Mouse (Mus musculus): ENCODE measurements around the gene Gsta3.
"Not testable (repeated sequence)": the region's sequence is repeated elsewhere in the genome, so short reads cannot be mapped to it uniquely, and the experiment has no call there.

Gsta3 gene

GRCm38 (mm10) chr1:21239911-21240898 is at the start of gene Gsta3:
Gene Gsta3, plus strand, starts transcription at chr1:21240589.
- no peak for DNase-seq (ENCODE audit: low spot score)

- no peak for DNase-seq (ENCODE audit: low spot score)
Observed at GRCm38 (mm10) chr1:21206241-21206640, 34.1 kb upstream of the Gsta3 start.

GRCm38 (mm10) chr1:21213537-21213936 is 26.9 kb upstream of the Gsta3 start:
- DNase-seq (ENCODE audit: low spot score) = not testable (repeated sequence)

- not testable (repeated sequence) for DNase-seq (ENCODE audit: low spot score)
Observed at GRCm38 (mm10) chr1:21213991-21214692, 26.2 kb upstream of the Gsta3 start.

- DNase-seq (ENCODE audit: low spot score) = peak; percentile 88
Observed at GRCm38 (mm10) chr1:21218489-21218919, 21.9 kb upstream of the Gsta3 start, which contains the start of gene Tmem14a. Gene Tmem14a, plus strand, starts transcription at chr1:21218575.

GRCm38 (mm10) chr1:21227756-21228395 is 12.5 kb upstream of the Gsta3 start:
- DNase-seq (ENCODE audit: low spot score) = no peak

- DNase-seq (ENCODE audit: low spot score) = not testable (repeated sequence)
Observed at GRCm38 (mm10) chr1:21228740-21229722, 11.4 kb upstream of the Gsta3 start.

GRCm38 (mm10) chr1:21230376-21230775 is 10.0 kb upstream of the Gsta3 start:
- DNase-seq (ENCODE audit: low spot score) = no peak

GRCm38 (mm10) chr1:21231744-21232464 is 8.5 kb upstream of the Gsta3 start:
- no peak for DNase-seq (ENCODE audit: low spot score)

GRCm38 (mm10) chr1:21232516-21232915 is 7.9 kb upstream of the Gsta3 start:
- DNase-seq (ENCODE audit: low spot score) = no peak

GRCm38 (mm10) chr1:21235359-21235758 is 5.0 kb upstream of the Gsta3 start:
- DNase-seq (ENCODE audit: low spot score) = no peak

GRCm38 (mm10) chr1:21241096-21241495 is 707 bp downstream of the Gsta3 start:
- DNase-seq (ENCODE audit: low spot score) = no peak

GRCm38 (mm10) chr1:21244290-21244960 is 4.0 kb downstream of the Gsta3 start:
- DNase-seq (ENCODE audit: low spot score) = no peak

GRCm38 (mm10) chr1:21246136-21246535 is 5.7 kb downstream of the Gsta3 start:
- no peak for DNase-seq (ENCODE audit: low spot score)

- no peak for DNase-seq (ENCODE audit: low spot score)
Observed at GRCm38 (mm10) chr1:21247896-21248295, 7.5 kb downstream of the Gsta3 start.

GRCm38 (mm10) chr1:21248560-21249390 is 8.4 kb downstream of the Gsta3 start:
- DNase-seq (ENCODE audit: low spot score) = no peak

- no peak for DNase-seq (ENCODE audit: low spot score)
Observed at GRCm38 (mm10) chr1:21251661-21252060, 11.3 kb downstream of the Gsta3 start.

GRCm38 (mm10) chr1:21252566-21253302 is 12.3 kb downstream of the Gsta3 start:
- DNase-seq (ENCODE audit: low spot score) = no peak
